In the genomic region with DNA sequence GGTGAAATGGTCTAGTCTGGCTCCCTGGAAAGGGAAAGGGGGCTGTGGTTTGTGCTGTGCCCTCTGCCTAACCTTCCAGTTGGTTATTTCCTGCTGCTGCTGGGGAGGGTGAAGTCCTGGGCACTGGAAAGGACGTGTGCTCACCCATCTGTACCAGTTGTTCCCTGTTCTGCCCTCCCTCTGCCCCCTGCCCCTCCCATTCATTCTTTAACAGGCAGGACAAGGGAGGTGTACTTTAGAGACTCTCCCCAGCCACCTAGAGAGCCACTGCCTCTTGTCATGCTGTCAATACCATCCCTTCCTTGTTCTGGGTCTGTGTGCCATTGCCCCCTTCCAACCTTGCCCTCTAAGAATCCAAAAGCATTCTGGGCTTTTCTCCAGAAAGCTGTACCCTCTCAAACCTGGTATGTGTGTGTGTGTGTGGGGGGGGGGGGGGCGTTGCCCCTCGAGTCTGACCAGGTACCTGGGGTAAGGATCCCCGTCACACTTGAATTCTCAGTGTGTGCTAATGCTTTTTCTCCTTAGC, we compare ENCODE assay signal across 8 mouse cellular contexts. TPM values are rescaled to one million over a fixed set of nuclear protein-coding genes. Genes with fewer than 3 reads are reported as not detected.
DNase-seq lines count a peak whose midpoint lies in the region; ATAC-seq and TF ChIP-seq lines count a peak whose summit lies in the region.

No protein-coding gene starts in this region.

- H3K27me3 ChIP-seq in hindbrain, embryonic 14.5 days (ENCODE audit: control insufficient read depth, insufficient read depth, low read length) = no peaks in the 10 kb centered on the region
- no peaks in the 10 kb centered on the region for H3K27me3 ChIP-seq in limb, embryonic 14.5 days (ENCODE audit: control insufficient read depth, insufficient read depth, low read length)
- H3K27me3 ChIP-seq in liver, postnatal 0 days (ENCODE audit: insufficient read depth, low read length) = no peaks in the 10 kb centered on the region

- no peak for TF ChIP-seq POLR2A in limb, embryonic 14.5 days (IDR thresholded peaks at IDR 0.05; ENCODE audit: borderline replicate concordance, extremely low read depth, insufficient read depth, insufficient read length)
- TF ChIP-seq POLR2A in olfactory bulb, adult 2 months (IDR thresholded peaks at IDR 0.05; ENCODE audit: insufficient read depth, low read depth, low read length) = no peak

- 54% methylated on average over 4 of the region's 4 CpGs for WGBS in hindbrain, embryonic 14.5 days
- WGBS in limb, embryonic 14.5 days = 48% methylated on average over 4 of the region's 4 CpGs
- 38% methylated on average over 4 of the region's 4 CpGs for WGBS in olfactory bulb, adult 2 months
- 54% methylated on average over 4 of the region's 4 CpGs for WGBS in liver, postnatal 0 days (ENCODE audit: insufficient replicate concordance)

- H3K4me3 ChIP-seq in layer of hippocampus, adult 2 months = no peak overlapping the region
- no peak overlapping the region for H3K4me3 ChIP-seq in hindbrain, embryonic 14.5 days (replicated peaks; ENCODE audit: low read length)
- no peak overlapping the region for H3K4me3 ChIP-seq in limb, embryonic 14.5 days (replicated peaks; ENCODE audit: low read length)
- no peak overlapping the region for H3K4me3 ChIP-seq in olfactory bulb, adult 2 months (ENCODE audit: insufficient read depth, low read depth, low read length)
- no peak overlapping the region for H3K4me3 ChIP-seq in liver, postnatal 0 days (ENCODE audit: low read depth, low read length)

- H3K27ac ChIP-seq in layer of hippocampus, adult 2 months = peak overlapping the region; percentile 78
- peak overlapping the region; percentile 39 for H3K27ac ChIP-seq in hindbrain, embryonic 14.5 days
- peak overlapping the region; percentile 52; the same call in 1 of the 2 replicates for H3K27ac ChIP-seq in limb, embryonic 14.5 days (replicated peaks; ENCODE audit: low read depth, low read length)
- peak overlapping the region; percentile 3; the same call in 1 of the 2 replicates for H3K27ac ChIP-seq in olfactory bulb, adult 2 months (ENCODE audit: insufficient read depth, low read depth, low read length)
- no peak overlapping the region for H3K27ac ChIP-seq in liver, postnatal 0 days (ENCODE audit: low read depth)

- no peak for DNase-seq in layer of hippocampus, adult 2 months (ENCODE audit: low spot score in 2 of 2)
- DNase-seq in layer of hippocampus, adult 18-20 months (ENCODE audit: low spot score in 2 of 2) = no peak
- no peak for DNase-seq in hindbrain, embryonic 14.5 days (ENCODE audit: low spot score)
- DNase-seq in limb, embryonic 14.5 days (ENCODE audit: low spot score) = no peak
- no peak for DNase-seq in liver, postnatal 0 days
- DNase-seq in cerebellum, postnatal 14 days = no peak
- no peak for DNase-seq in urinary bladder, postnatal 4 days (ENCODE audit: low spot score in 2 of 2)

- no peak for TF ChIP-seq EP300 in liver, postnatal 0 days (IDR thresholded peaks at IDR 0.05; ENCODE audit: low read depth)

- H3K36me3 ChIP-seq in hindbrain, embryonic 14.5 days (replicated peaks; ENCODE audit: control insufficient read depth, insufficient read depth) = no peaks in the 10 kb centered on the region
- H3K36me3 ChIP-seq in limb, embryonic 14.5 days (ENCODE audit: control insufficient read depth, insufficient read depth, low read length) = no peaks in the 10 kb centered on the region
- H3K36me3 ChIP-seq in liver, postnatal 0 days (replicated peaks; ENCODE audit: insufficient read depth, low read length) = no peaks in the 10 kb centered on the region; the same call in 1 of the 2 replicates

- H3K4me2 ChIP-seq in hindbrain, embryonic 14.5 days (replicated peaks) = no peak overlapping the region
- H3K4me2 ChIP-seq in limb, embryonic 14.5 days (replicated peaks; ENCODE audit: low read depth, low read length, severe bottlenecking) = no peak overlapping the region
- H3K4me2 ChIP-seq in liver, postnatal 0 days (ENCODE audit: low read depth, low read length) = no peak overlapping the region

- H3K9me3 ChIP-seq in hindbrain, embryonic 14.5 days (ENCODE audit: control insufficient read depth, low read length) = no peaks in the 10 kb centered on the region
- H3K9me3 ChIP-seq in limb, embryonic 14.5 days (ENCODE audit: control insufficient read depth, low read length) = no peaks in the 10 kb centered on the region
- H3K9me3 ChIP-seq in liver, postnatal 0 days (ENCODE audit: low read length) = no peaks in the 10 kb centered on the region

- peaks cover 38% of the 10 kb centered on the region for H3K4me1 ChIP-seq in hindbrain, embryonic 14.5 days (replicated peaks; ENCODE audit: control insufficient read depth, insufficient read depth, low read length)
- peaks cover 14% of the 10 kb centered on the region for H3K4me1 ChIP-seq in limb, embryonic 14.5 days (ENCODE audit: control insufficient read depth, insufficient read depth, low read length)
- peaks cover 59% of the 10 kb centered on the region for H3K4me1 ChIP-seq in olfactory bulb, adult 2 months (ENCODE audit: control insufficient read depth, insufficient read depth, low read length)
- peaks cover 44% of the 10 kb centered on the region for H3K4me1 ChIP-seq in liver, postnatal 0 days (ENCODE audit: insufficient read depth)

- no peak for ATAC-seq in hindbrain, embryonic 14.5 days (ENCODE audit: low FRiP score)
- no peak for ATAC-seq in limb, embryonic 14.5 days (ENCODE audit: low FRiP score, low read depth)
- ATAC-seq in liver, postnatal 0 days = no peak

- no peak overlapping the region for H3K9ac ChIP-seq in hindbrain, embryonic 14.5 days
- no peak overlapping the region for H3K9ac ChIP-seq in limb, embryonic 14.5 days (ENCODE audit: low read depth, low read length, severe bottlenecking)
- H3K9ac ChIP-seq in liver, postnatal 0 days (replicated peaks) = no peak overlapping the region

- no peak for TF ChIP-seq CTCF in layer of hippocampus, adult 2 months (conservative IDR thresholded peaks at IDR 0.05)
- no peak for TF ChIP-seq CTCF in olfactory bulb, adult 2 months (IDR thresholded peaks at IDR 0.05; ENCODE audit: insufficient read depth, low read depth, low read length)
- TF ChIP-seq CTCF in liver, postnatal 0 days (IDR thresholded peaks at IDR 0.05; ENCODE audit: low read depth) = no peak

RNA-seq across cellular contexts. Expression of gene Ccdc12, which starts 27.3 kb away (rescaled TPM):
- 10 to 100 TPM; 50.2 to 66.0 TPM for total RNA-seq in layer of hippocampus, adult 2 months (2021)
- 10 to 100 TPM; 50.9 to 62.8 TPM for total RNA-seq in layer of hippocampus, adult 18-20 months (2021)
- polyA plus RNA-seq in hindbrain, embryonic 14.5 days (2014; fragmentation: Nextera tagmentation; extraction: Ambion mirVana) = 84.6 and 97.6 TPM in 2 replicates
- 72.2 and 83.8 TPM in 2 replicates for polyA plus RNA-seq in limb, embryonic 14.5 days (2012; rRNA removed)
- polyA plus RNA-seq in limb, embryonic 14.5 days (2014; fragmentation: Nextera tagmentation; extraction: Ambion mirVana) = 102 and 123 TPM in 2 replicates
- not detected in 2 replicates for polyA plus RNA-seq in olfactory bulb, adult 2 months (2012; ENCODE audit: insufficient read depth, insufficient read length, low replicate concordance, missing spikeins)
- 69.3 and 71.1 TPM in 2 replicates for polyA plus RNA-seq in liver, postnatal 0 days (2015; fragmentation: Nextera tagmentation; extraction: Ambion mirVana)

RNA-seq across cellular contexts. Expression of gene Nbeal2, which starts 29.7 kb away (rescaled TPM):
- total RNA-seq in layer of hippocampus, adult 2 months (2021) = 10 to 100 TPM; 17.7 to 18.0 TPM
- total RNA-seq in layer of hippocampus, adult 18-20 months (2021) = 10 to 100 TPM; 13.4 to 18.9 TPM
- polyA plus RNA-seq in hindbrain, embryonic 14.5 days (2014; fragmentation: Nextera tagmentation; extraction: Ambion mirVana) = 2.2 and 4.0 TPM in 2 replicates
- polyA plus RNA-seq in limb, embryonic 14.5 days (2012; rRNA removed) = 8.4 and 9.4 TPM in 2 replicates
- 3.2 and 3.3 TPM in 2 replicates for polyA plus RNA-seq in limb, embryonic 14.5 days (2014; fragmentation: Nextera tagmentation; extraction: Ambion mirVana)
- not detected in 2 replicates for polyA plus RNA-seq in olfactory bulb, adult 2 months (2012; ENCODE audit: insufficient read depth, insufficient read length, low replicate concordance, missing spikeins)
- polyA plus RNA-seq in liver, postnatal 0 days (2015; fragmentation: Nextera tagmentation; extraction: Ambion mirVana) = 1.5 and 2.0 TPM in 2 replicates

RNA-seq across cellular contexts. Expression of gene Myl3, which starts 58.0 kb away (rescaled TPM):
- not detected for total RNA-seq in layer of hippocampus, adult 2 months (2021)
- total RNA-seq in layer of hippocampus, adult 18-20 months (2021) = not detected
- 0.26 and 0.43 TPM in 2 replicates for polyA plus RNA-seq in hindbrain, embryonic 14.5 days (2014; fragmentation: Nextera tagmentation; extraction: Ambion mirVana)
- polyA plus RNA-seq in limb, embryonic 14.5 days (2012; rRNA removed) = 18.9 and 26.1 TPM in 2 replicates
- 16.4 and 28.1 TPM in 2 replicates for polyA plus RNA-seq in limb, embryonic 14.5 days (2014; fragmentation: Nextera tagmentation; extraction: Ambion mirVana)
- not detected in 2 replicates for polyA plus RNA-seq in olfactory bulb, adult 2 months (2012; ENCODE audit: insufficient read depth, insufficient read length, low replicate concordance, missing spikeins)
- 0.52 and 2.0 TPM in 2 replicates for polyA plus RNA-seq in liver, postnatal 0 days (2015; fragmentation: Nextera tagmentation; extraction: Ambion mirVana)

RNA-seq across cellular contexts. Expression of gene Nradd, which starts 59.4 kb away (rescaled TPM):
- total RNA-seq in layer of hippocampus, adult 2 months (2021) = 1 to 10 TPM; 1.9 to 3.4 TPM
- 1 to 10 TPM; 2.0 to 3.5 TPM for total RNA-seq in layer of hippocampus, adult 18-20 months (2021)
- 16.4 and 16.8 TPM in 2 replicates for polyA plus RNA-seq in hindbrain, embryonic 14.5 days (2014; fragmentation: Nextera tagmentation; extraction: Ambion mirVana)
- 40.0 and 53.8 TPM in 2 replicates for polyA plus RNA-seq in limb, embryonic 14.5 days (2012; rRNA removed)
- 28.1 and 30.4 TPM in 2 replicates for polyA plus RNA-seq in limb, embryonic 14.5 days (2014; fragmentation: Nextera tagmentation; extraction: Ambion mirVana)
- polyA plus RNA-seq in olfactory bulb, adult 2 months (2012; ENCODE audit: insufficient read depth, insufficient read length, low replicate concordance, missing spikeins) = not detected in 2 replicates
- 1.3 and 1.4 TPM in 2 replicates for polyA plus RNA-seq in liver, postnatal 0 days (2015; fragmentation: Nextera tagmentation; extraction: Ambion mirVana)

Comparison
In these comparisons a context has a peak if more than half of its experiments do, and no peak if none do; other contexts are left out.
1. RNA of gene Ccdc12, which starts 27.3 kb away (polyA plus RNA-seq): 72.2 to 123 TPM in limb, embryonic 14.5 days, 84.6 to 97.6 TPM in hindbrain, embryonic 14.5 days and 69.3 to 71.1 TPM in liver, postnatal 0 days; not detected in olfactory bulb, adult 2 months; every median in the first group is over 10 times any median in the second.